Mouse (Mus musculus) limb, embryonic 12.5 days (tissue): ENCODE measurements around the gene Slc25a21. TPM values are rescaled to one million over a fixed set of nuclear protein-coding genes. Genes with fewer than 3 reads are reported as not detected.

ENCODE experiments used
- ATAC-seq: fragments of 200-750 bp; cut with Nextera tagmentation; 2 replicates; pipeline ENCODE4 v1.8.0; 2017; ENCODE audit warnings: low read depth, moderate TSS enrichment; ENCODE audit not compliant: insufficient number of reproducible peaks, insufficient read depth, low FRiP score, low TSS enrichment
- H3K27ac ChIP-seq: fragments of 300-500 bp; sonication (generic); 2 replicates; pipeline ENCODE4 v1.5.1; 2016; ENCODE audit warnings: mild to moderate bottlenecking, moderate library complexity
- H3K27me3 ChIP-seq: fragments of 300-500 bp; sonication (generic); 2 replicates; pipeline ENCODE4 v1.6.1; 2016; ENCODE audit warnings: mild to moderate bottlenecking, moderate library complexity
- H3K36me3 ChIP-seq: fragments of 300-500 bp; sonication (generic); 2 replicates; pipeline ENCODE4 v1.6.1; 2016; ENCODE audit warnings: mild to moderate bottlenecking, moderate library complexity
- H3K4me1 ChIP-seq: fragments of 300-500 bp; sonication (generic); replicated peaks from 2 replicates; pipeline ENCODE4 v1.6.1; 2016
- H3K4me2 ChIP-seq: fragments of 300-500 bp; sonication (generic); 2 replicates; pipeline ENCODE4 v1.6.1; 2016; ENCODE audit warnings: mild to moderate bottlenecking, moderate library complexity
- H3K4me3 ChIP-seq: fragments of 300-500 bp; sonication (generic); replicated peaks from 2 replicates; pipeline ENCODE4 v1.5.1; 2016; ENCODE audit warnings: mild to moderate bottlenecking
- H3K9ac ChIP-seq: fragments of 300-500 bp; sonication (generic); replicated peaks from 2 replicates; pipeline ENCODE4 v1.6.1; 2016; ENCODE audit warnings: mild to moderate bottlenecking, moderate library complexity
- H3K9me3 ChIP-seq: fragments of 300-500 bp; sonication (generic); 2 replicates; pipeline ENCODE4 v1.6.1; 2016; ENCODE audit warnings: mild to moderate bottlenecking, moderate library complexity
- WGBS: fragments of 180-500 bp; shearing (Covaris S2); methylation state at CpG from one replicate; pipeline ENCODE4 v1.1.7; 2016; 5-methylcytosine and 5-hydroxymethylcytosine counted together
- polyA plus RNA-seq: library from polyadenylated mRNA; unstranded; fragments of >200 nt; fragmentation: Nextera tagmentation; extraction: Ambion mirVana; gene quantifications from 2 replicates; pipeline ENCODE4 v1.2.1, GENCODE M21; 2016

Slc25a21 gene
- polyA plus RNA-seq, 1 experiment from 2014 or later, result 1.1 TPM

DNA sequence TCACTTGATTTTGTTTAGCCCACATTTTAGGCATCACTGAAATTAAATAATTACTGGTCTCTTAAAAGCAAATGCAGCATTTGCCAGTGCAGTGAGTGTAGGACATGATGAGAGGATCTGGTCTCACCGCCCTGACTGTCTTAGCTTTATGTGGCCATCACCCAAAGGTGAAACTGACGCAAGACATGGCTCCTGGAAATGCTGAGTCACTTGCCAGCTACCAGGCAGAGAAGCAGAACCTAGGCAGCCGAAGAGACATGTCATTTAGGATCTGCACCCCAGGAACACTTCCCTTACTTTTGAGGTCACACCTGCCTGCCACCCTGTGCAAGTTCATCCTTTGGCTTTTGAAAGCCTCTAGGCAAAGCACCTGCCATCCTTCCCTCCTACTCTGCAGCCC, 180.4 kb downstream of the Slc25a21 start:
- Histone ChIP-seq H3K4me3 (no peak overlapping the region), H3K27ac (no peak overlapping the region), H3K4me2 (no peak overlapping the region), H3K9ac (no peak overlapping the region), H3K27me3 (peaks cover 4% of the 10 kb centered on the region; the same call in 1 of the 2 replicates), H3K9me3 (no peaks in the 10 kb centered on the region), H3K36me3 (no peaks in the 10 kb centered on the region), H3K4me1 (0 out of 2 replicates have a peak, but pooled peaks cover 2% of the 10 kb centered on the region)
- 86% methylated on average over 3 of the region's 3 CpGs for WGBS
- ATAC-seq, result no peak

DNA sequence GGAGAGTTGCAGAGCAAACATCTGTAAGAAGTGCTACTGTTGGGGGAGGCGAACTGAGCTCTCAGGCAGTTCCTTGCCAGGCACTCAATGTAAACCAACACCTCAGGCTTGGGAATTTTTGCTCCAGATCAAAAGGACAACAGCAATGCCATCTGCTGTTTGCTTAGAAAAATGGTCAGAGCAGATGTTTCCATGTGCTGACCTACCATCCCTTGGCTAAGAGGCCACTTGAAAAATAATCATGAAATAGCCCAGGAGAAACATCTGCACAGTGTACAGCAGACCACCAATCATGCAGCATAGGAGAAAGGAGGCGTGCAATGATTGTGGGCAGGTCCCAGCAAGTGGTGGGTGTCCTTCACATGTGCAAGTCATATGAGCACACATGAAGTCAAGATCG, 180.9 kb downstream of the Slc25a21 start:
- ATAC-seq, result peak; percentile 66; the same call in 1 of the 2 replicates
- 0 out of 2 replicates have a peak, but pooled peaks cover 2% of the 10 kb centered on the region for H3K4me1 ChIP-seq
- 55% methylated on average over 3 of the region's 3 CpGs for WGBS
- H3K4me3 ChIP-seq, result no peak overlapping the region
- no peak overlapping the region for H3K27ac ChIP-seq
- H3K27me3 ChIP-seq, result peaks cover 4% of the 10 kb centered on the region; the same call in 1 of the 2 replicates
- no peak overlapping the region for H3K9ac ChIP-seq
- H3K36me3 ChIP-seq, result no peaks in the 10 kb centered on the region
- no peaks in the 10 kb centered on the region for H3K9me3 ChIP-seq
- no peak overlapping the region for H3K4me2 ChIP-seq

DNA sequence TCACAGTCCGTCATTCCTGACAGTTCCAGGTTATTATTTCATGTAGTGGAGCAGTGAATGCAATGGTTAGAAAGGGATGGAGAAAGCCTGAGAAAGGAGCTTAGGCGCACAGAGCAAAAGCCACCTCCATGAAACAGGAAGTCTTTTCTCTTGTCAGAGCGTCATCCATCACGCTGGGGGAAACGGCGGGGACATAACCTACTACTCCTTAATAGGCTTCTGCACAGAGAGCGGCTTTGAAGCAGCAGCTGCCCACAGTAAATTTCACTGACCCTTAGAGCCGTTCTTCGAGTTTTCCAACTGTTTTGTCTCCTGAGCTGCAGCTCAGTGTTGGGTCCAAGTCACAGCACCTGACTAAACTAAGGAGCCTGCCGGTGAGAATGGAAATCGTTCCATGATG, 188.3 kb downstream of the Slc25a21 start:
- no peaks in the 10 kb centered on the region for H3K36me3 ChIP-seq
- no peak overlapping the region for H3K4me2 ChIP-seq
- H3K9ac ChIP-seq, result no peak overlapping the region
- no peaks in the 10 kb centered on the region for H3K27me3 ChIP-seq
- no peaks in the 10 kb centered on the region for H3K9me3 ChIP-seq
- no peak overlapping the region for H3K4me3 ChIP-seq
- 12% methylated on average over 11 of the region's 11 CpGs for WGBS
- ATAC-seq, result no peak
- H3K4me1 ChIP-seq, result peaks cover 8% of the 10 kb centered on the region
- no peak overlapping the region for H3K27ac ChIP-seq

DNA sequence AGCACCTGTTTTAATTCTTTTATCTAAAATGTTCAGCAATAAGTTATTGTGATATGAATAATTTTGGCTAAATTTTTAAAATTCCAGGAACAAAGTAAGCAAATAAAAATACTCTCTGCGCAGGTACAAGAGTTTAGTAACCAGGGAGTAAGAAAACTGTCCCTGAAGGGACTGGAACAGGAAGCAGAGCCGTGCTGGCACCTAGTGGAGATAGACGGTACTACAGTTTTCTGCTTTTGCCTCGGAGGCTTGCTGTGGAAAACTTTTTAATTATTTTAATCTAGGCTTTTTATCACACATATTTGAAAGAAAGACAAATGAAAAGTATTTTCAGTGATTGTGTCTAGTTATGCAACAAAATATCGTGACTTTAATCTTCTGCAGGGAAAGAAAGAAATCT, 211.2 kb downstream of the Slc25a21 start:
- Histone ChIP-seq H3K9me3 (no peaks in the 10 kb centered on the region), H3K27me3 (peaks cover 26% of the 10 kb centered on the region), H3K27ac (no peak overlapping the region), H3K36me3 (no peaks in the 10 kb centered on the region), H3K9ac (no peak overlapping the region), H3K4me2 (no peak overlapping the region), H3K4me1 (peaks cover 26% of the 10 kb centered on the region), H3K4me3 (no peak overlapping the region)
- 9% methylated on average over 5 of the region's 5 CpGs for WGBS
- ATAC-seq, result no peak

DNA sequence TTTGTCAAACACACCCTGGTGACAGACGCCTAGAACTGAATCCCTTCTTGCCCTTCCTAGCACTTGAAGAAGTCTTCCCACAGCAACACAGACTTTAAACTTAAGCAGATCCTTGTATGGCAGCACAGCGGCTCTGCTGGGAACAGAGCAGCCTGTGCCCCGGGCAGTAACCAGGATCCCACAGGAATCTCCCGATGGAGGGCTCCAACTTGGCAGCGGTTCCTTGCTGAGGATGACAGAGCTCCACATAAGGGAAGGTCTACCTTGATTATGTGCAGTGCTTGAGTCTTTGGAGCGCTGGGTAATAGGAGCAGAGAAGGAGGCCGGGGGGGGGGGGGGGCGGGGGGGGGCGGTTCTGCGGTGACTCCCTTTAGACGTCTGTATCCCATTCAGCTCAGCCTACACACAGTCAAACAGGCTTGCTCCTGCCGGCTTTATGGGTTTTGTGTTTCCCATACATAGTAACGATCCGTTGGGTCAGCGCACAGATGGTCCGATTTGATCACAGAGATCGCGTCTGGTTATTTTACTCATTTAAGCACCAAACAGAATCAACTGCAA, 215.1 kb downstream of the Slc25a21 start:
- no peaks in the 10 kb centered on the region for H3K9me3 ChIP-seq
- no peaks in the 10 kb centered on the region for H3K36me3 ChIP-seq
- H3K4me3 ChIP-seq, result no peak overlapping the region
- H3K4me1 ChIP-seq, result peaks cover 24% of the 10 kb centered on the region
- peak; percentile 45 for ATAC-seq
- H3K4me2 ChIP-seq, result peak overlapping the region; percentile 34
- WGBS, result 41% methylated on average over 17 of the region's 18 CpGs
- peaks cover 27% of the 10 kb centered on the region for H3K27me3 ChIP-seq
- no peak overlapping the region for H3K9ac ChIP-seq
- H3K27ac ChIP-seq, result no peak overlapping the region

DNA sequence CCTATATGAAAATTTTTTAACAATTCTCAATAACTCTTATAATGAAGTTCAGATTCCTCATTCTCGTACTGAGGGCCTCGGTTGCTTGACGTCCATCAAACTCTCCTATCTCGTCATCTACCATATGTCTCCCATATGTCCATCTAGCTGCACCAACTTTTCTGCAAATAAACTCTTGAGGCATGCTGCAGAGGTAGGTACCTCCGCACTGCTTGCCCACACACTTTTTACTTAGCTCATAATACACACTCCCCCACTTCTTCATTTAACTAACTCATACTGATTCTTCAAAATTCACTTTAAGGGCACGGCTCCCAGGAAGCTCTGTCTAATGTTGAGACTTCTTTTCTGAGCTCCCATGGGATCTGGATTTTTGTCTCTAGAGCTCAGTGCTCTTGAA, 222.0 kb downstream of the Slc25a21 start:
- no peak for ATAC-seq
- Histone ChIP-seq H3K27me3 (peaks cover 2% of the 10 kb centered on the region), H3K9me3 (no peaks in the 10 kb centered on the region), H3K27ac (no peak overlapping the region), H3K4me3 (no peak overlapping the region), H3K4me1 (peaks cover 6% of the 10 kb centered on the region; the same call in 1 of the 2 replicates), H3K9ac (no peak overlapping the region), H3K4me2 (no peak overlapping the region), H3K36me3 (no peaks in the 10 kb centered on the region)
- WGBS, result 78% methylated on average over 6 of the region's 6 CpGs

DNA sequence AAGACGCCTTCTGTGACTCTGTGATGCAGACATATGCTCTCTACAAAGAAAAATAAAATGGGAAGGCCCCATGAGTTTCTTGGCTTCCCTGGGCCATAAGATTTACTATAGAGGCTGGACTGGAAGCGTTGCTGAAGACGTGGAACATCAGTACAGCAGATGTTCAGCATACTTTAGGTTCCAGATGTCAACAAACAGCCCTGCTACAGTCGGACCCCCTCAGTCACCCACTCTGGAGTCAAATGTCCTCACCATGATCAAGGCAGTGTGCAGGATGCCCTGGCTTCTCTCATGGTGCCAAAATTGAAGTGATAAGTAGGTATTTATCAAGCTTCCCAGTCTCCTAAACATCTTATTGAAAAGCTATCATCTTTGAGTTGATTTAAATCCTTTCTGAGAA, 234.0 kb downstream of the Slc25a21 start:
- Histone ChIP-seq H3K4me1 (peaks cover 15% of the 10 kb centered on the region), H3K27me3 (peaks cover 5% of the 10 kb centered on the region), H3K36me3 (no peaks in the 10 kb centered on the region), H3K4me2 (no peak overlapping the region), H3K9me3 (0 out of 2 replicates have a peak, but pooled peaks cover 6% of the 10 kb centered on the region), H3K27ac (no peak overlapping the region), H3K4me3 (no peak overlapping the region), H3K9ac (no peak overlapping the region)
- WGBS, result 20% methylated on average over 4 of the region's 4 CpGs
- no peak for ATAC-seq

DNA sequence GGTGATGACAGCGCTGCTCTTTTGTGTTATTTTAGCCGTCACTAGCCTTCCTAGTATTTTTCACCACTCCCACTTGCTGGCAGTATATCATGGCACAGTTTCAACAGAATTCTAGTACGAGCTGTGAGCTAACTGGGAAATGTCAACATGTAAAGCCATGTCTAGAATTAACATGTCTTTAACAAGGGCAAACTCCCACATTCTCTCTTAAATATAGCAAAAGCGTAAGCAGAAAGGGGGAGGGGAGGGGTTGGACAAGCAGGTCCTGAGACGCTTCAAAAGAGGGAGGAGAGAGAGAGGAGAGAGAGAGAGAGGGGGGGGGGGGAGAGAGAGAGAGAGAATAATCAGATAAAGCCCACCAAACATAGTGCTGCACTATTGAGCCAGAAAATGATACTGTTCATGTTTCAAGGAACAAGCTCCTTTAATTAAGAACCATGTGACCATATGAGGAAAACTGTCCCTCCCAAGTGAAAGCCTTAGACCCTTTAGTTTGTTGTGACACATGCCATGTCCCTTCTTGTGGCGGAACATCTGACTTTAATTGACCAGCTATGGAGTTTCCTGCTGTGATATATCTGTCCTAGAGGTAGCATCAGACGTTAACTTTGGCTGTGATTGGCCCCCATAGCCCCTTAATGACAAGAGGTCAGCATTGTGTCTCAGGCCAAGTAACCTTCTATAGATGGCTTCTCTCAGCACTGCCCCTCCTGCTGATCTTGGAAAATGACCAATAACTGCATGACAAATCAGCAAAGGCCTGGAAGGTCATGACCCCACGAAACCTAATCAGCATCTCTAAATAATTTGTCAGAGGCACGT, 237.8 kb downstream of the Slc25a21 start:
- H3K27ac ChIP-seq, result no peak overlapping the region
- no peak for ATAC-seq
- H3K4me2 ChIP-seq, result peak overlapping the region; percentile 34
- H3K36me3 ChIP-seq, result no peaks in the 10 kb centered on the region
- no peak overlapping the region for H3K4me3 ChIP-seq
- 20% methylated on average over 9 of the region's 9 CpGs for WGBS
- H3K27me3 ChIP-seq, result peaks cover 22% of the 10 kb centered on the region
- no peaks in the 10 kb centered on the region for H3K9me3 ChIP-seq
- no peak overlapping the region for H3K9ac ChIP-seq
- peaks cover 20% of the 10 kb centered on the region for H3K4me1 ChIP-seq

DNA sequence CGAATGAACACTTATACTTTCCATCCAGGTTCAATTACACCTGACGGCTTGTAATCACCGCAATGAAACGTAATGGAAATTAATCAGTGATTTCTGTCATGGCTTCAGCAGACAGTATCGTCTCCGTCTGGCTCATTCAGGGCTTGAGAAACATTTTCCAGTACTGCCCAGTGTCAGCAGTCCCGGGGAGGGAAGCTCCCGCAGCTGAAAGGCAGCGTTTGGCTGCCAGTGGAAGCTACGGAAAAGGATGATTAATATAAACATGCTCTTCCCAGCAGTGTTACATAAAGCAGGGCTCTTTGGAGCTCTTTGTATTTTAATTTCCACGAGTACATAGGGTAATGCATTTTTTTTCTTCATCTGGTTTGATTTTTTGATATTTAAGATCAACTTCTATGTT, 239.0 kb downstream of the Slc25a21 start:
- Histone ChIP-seq H3K4me1 (peaks cover 21% of the 10 kb centered on the region), H3K27ac (no peak overlapping the region), H3K4me3 (no peak overlapping the region), H3K27me3 (peaks cover 25% of the 10 kb centered on the region), H3K9ac (no peak overlapping the region), H3K36me3 (no peaks in the 10 kb centered on the region), H3K9me3 (no peaks in the 10 kb centered on the region), H3K4me2 (no peak overlapping the region)
- no peak for ATAC-seq
- 48% methylated on average over 11 of the region's 11 CpGs for WGBS

DNA sequence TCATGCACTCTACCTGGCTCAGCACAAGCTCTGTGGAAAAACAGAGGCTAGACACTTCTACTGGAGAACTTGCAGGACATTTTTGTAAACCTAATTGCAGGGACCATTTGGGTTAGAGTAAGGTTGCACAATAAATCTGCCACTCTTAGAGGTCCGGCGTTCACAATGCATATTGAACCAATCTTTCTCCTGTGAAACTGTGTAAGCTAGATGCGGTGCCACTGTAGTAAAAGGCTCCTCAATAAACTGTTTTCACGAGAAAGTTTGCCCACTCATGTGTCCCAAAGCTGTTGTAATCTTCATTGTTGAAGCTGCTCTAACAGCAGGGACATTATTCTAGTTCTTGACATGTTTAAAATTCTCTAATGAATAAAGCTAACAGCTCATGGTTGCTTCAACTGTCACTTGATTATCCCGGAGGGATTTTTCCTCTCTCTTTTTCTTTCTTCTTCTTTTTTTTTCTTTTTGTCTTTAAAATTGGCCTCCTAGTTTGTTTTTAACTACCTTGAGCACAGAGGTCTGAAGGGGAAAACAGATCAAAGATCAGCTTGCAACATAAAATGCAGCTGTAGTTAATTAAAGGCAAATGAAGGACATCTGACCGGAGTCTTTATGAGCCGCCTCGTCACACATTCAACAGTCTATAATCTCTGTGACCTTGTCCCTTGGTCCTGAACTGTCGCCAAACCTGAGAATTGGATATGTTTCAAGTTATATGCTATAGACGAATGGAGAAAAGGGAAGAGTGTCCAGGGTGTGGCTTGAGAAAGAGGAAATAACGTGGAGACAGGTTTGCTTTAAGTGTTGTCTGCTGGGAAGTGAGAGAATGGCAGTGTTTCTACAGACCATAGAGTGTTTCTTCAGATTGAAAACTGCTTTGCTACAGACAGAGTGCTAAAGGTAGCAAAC, 245.3 kb downstream of the Slc25a21 start:
- H3K4me2 ChIP-seq, result no peak overlapping the region
- H3K4me1 ChIP-seq, result peaks cover 25% of the 10 kb centered on the region
- H3K9me3 ChIP-seq, result no peaks in the 10 kb centered on the region
- no peak overlapping the region for H3K9ac ChIP-seq
- 9% methylated on average over 11 of the region's 11 CpGs for WGBS
- peaks cover 14% of the 10 kb centered on the region for H3K27me3 ChIP-seq
- 0 out of 2 replicates have a peak, but pooled peaks have one; percentile 66 for ATAC-seq
- no peak overlapping the region for H3K4me3 ChIP-seq
- peak overlapping the region; percentile 31; the same call in 1 of the 2 replicates for H3K27ac ChIP-seq
- no peaks in the 10 kb centered on the region for H3K36me3 ChIP-seq

DNA sequence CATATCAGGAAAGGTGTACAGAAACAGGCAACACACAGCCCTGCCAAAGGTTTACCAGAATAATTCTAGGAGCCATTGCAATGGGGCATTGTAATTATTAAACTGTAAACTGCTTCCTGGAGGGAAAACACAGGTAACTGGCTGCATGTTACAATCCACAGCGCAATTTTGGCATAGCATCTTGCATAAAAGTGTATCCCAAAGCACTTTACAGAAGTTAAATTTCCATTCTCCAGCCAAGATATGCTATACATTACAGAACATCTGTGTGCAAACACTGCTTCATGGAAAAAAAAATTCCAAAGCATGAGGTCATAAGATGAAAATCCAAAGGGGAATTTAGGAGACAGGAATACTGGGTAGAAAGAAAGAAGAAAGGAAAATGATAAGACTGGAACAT, 253.0 kb downstream of the Slc25a21 start:
- Histone ChIP-seq H3K27ac (no peak overlapping the region), H3K4me1 (no peaks in the 10 kb centered on the region), H3K4me2 (no peak overlapping the region), H3K9me3 (no peaks in the 10 kb centered on the region), H3K4me3 (no peak overlapping the region), H3K27me3 (no peaks in the 10 kb centered on the region), H3K9ac (no peak overlapping the region), H3K36me3 (no peaks in the 10 kb centered on the region)
- WGBS, result 66% methylated on average over 1 of the region's 1 CpGs
- ATAC-seq, result no peak
